Mouse (Mus musculus): Measurements from ENCODE around the gene Ptprh.
A peak's percentile ranks its signal among the peaks of the same experiment; 100 is the strongest.

GRCm38 (mm10) chr7:4526341-4527301 lies 77.2 kb downstream of the Ptprh start:
- TF ChIP-seq CTCF (IDR thresholded peaks at IDR 0.05; ENCODE audit: insufficient read depth, low read depth, low read length) (peak; percentile 78), POLR2A (IDR thresholded peaks at IDR 0.05; ENCODE audit: insufficient read depth, low read depth, low read length) (no peak)
